Mouse (Mus musculus): ENCODE measurements at regions not wholly inside any gene's neighbourhood (a gene's known extent, or its start where the extent isn't known, plus 50 kb on each side); places are given as distances from the start of the nearest gene placed in this dataset.

DNA sequence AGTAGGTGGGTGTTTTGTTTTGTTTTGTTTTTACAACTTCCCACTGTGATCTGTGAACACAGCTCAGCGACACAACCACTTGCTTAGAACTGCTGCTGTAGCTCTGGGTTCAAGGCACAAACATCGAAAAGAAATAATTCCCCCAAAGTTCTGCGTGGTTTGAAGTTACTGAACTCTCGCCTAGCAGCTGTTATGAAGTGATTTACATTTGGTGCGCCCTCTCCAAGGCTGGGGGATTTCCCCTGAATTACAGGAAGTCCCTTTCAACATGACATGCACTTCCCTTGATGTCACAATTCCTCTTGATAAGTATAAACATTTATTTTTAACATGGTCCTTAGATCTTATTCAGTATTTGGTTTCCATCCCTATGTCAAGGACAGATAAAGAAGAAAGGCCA is 336.3 kb upstream of the Adgrl2 start:
- TF ChIP-seq CTCF (IDR thresholded peaks at IDR 0.05; ENCODE audit: low read depth, low read length) (no peak), POLR2A (IDR thresholded peaks at IDR 0.05; ENCODE audit: insufficient read depth, low read length) (no peak)
